Mouse (Mus musculus) MEL (cell line): ENCODE results near the gene N4bp1. TPM values are rescaled to one million over a fixed set of nuclear protein-coding genes. Genes with fewer than 3 reads are reported as not detected.

Experiments used
- DNase-seq: peaks from one replicate; pipeline ENCODE4 v3.0.0; 2011; ENCODE audit warnings: low read depth, low spot score
- H3K27ac ChIP-seq: 2 replicates; pipeline ENCODE4 v1.5.1; 2012; ENCODE audit warnings: low read depth, mild to moderate bottlenecking, control low read depth, low read length, moderate library complexity; ENCODE audit not compliant: control insufficient read depth
- H3K27me3 ChIP-seq, 2 experiments: fragments of 150-350 bp in 1 of 2; sonication (generic) in 1 of 2; 2 replicates each; pipeline ENCODE4 v1.6.1; 2012; ENCODE audit warnings: low read length in 2 of 2, mild to moderate bottlenecking in 2 of 2, improper control_type of control experiment in 1 of 2, moderate library complexity in 1 of 2; ENCODE audit not compliant: insufficient read depth in 2 of 2, control insufficient read depth in 1 of 2
- H3K36me3 ChIP-seq, 2 experiments: 2 replicates each; pipeline ENCODE4 v1.6.1; 2012 to 2014; ENCODE audit warnings: low read length in 2 of 2, improper control_type of control experiment in 1 of 2, inconsistent platforms in 1 of 2, mild to moderate bottlenecking in 1 of 2; ENCODE audit not compliant: insufficient read depth in 2 of 2, control insufficient read depth in 1 of 2
- H3K4me1 ChIP-seq, 2 experiments: fragments of 150-350 bp in 1 of 2; sonication (generic) in 1 of 2; 2 replicates each; pipeline ENCODE4 v1.6.1; 2012; ENCODE audit warnings: low read length in 2 of 2, improper control_type of control experiment in 1 of 2, mild to moderate bottlenecking in 1 of 2; ENCODE audit not compliant: insufficient read depth in 2 of 2, control insufficient read depth in 1 of 2
- H3K4me3 ChIP-seq, 2 experiments: fragments of 150-350 bp in 1 of 2; sonication (generic) in 1 of 2; 2 replicates each; pipeline ENCODE4 v1.5.1; 2012; ENCODE audit warnings: low read depth in 2 of 2, low read length in 2 of 2, mild to moderate bottlenecking in 2 of 2, moderate library complexity in 2 of 2, control low read depth in 1 of 2, improper control_type of control experiment in 1 of 2; ENCODE audit not compliant: control insufficient read depth in 1 of 2, insufficient read depth in 1 of 2
- H3K79me2 ChIP-seq: 2 replicates; pipeline ENCODE4 v1.6.1; 2012; ENCODE audit warnings: mild to moderate bottlenecking, low read length, moderate library complexity; ENCODE audit not compliant: control insufficient read depth, poor library complexity, insufficient read depth
- H3K9ac ChIP-seq: 2 replicates; pipeline ENCODE4 v1.6.1; 2012; ENCODE audit warnings: low read depth, mild to moderate bottlenecking, control low read depth, low read length, moderate library complexity; ENCODE audit not compliant: control insufficient read depth, poor library complexity, severe bottlenecking
- H3K9me3 ChIP-seq: fragments of 150-350 bp; sonication (generic); replicated peaks from 2 replicates; pipeline ENCODE4 v1.6.1; 2012; ENCODE audit warnings: mild to moderate bottlenecking, low read length, improper control_type of control experiment, moderate library complexity; ENCODE audit not compliant: insufficient read depth
- BHLHE40 ChIP-seq: IDR thresholded peaks from 2 replicates; pipeline ENCODE4 v1.6.1; 2012; ENCODE audit warnings: low read depth, mild to moderate bottlenecking, inconsistent platforms, low read length, improper control_type of control experiment, borderline replicate concordance
- CHD2 ChIP-seq: IDR thresholded peaks from 2 replicates; pipeline ENCODE4 v1.6.1; 2011; ENCODE audit warnings: low read length, improper control_type of control experiment
- E2F4 ChIP-seq: IDR thresholded peaks from 2 replicates; pipeline ENCODE4 v1.6.1; 2011; ENCODE audit warnings: low read depth, low read length, improper control_type of control experiment, borderline replicate concordance
- ELF1 ChIP-seq: IDR thresholded peaks from 2 replicates; pipeline ENCODE4 v1.6.1; 2014; ENCODE audit warnings: low read depth, mild to moderate bottlenecking, inconsistent platforms, low read length, improper control_type of control experiment, moderate library complexity
- EP300 ChIP-seq, 2 experiments: IDR thresholded peaks; 2 replicates each; pipeline ENCODE4 v1.6.1; 2011; ENCODE audit warnings: improper control_type of control experiment in 2 of 2, low read length in 2 of 2, low read depth in 1 of 2, mild to moderate bottlenecking in 1 of 2
- GABPA ChIP-seq: IDR thresholded peaks from 2 replicates; pipeline ENCODE4 v1.6.1; 2012; ENCODE audit warnings: low read depth, mild to moderate bottlenecking, inconsistent platforms, low read length, improper control_type of control experiment, moderate library complexity
- GATA1 ChIP-seq: IDR thresholded peaks from 2 replicates; pipeline ENCODE4 v1.6.1; 2011; ENCODE audit warnings: low read depth, low read length, improper control_type of control experiment
- MAFK ChIP-seq: IDR thresholded peaks from 2 replicates; pipeline ENCODE4 v1.6.1; 2011; ENCODE audit warnings: low read depth, mild to moderate bottlenecking, low read length, improper control_type of control experiment, borderline replicate concordance
- MAZ ChIP-seq: IDR thresholded peaks from 2 replicates; pipeline ENCODE4 v1.6.1; 2012; ENCODE audit warnings: low read depth, mild to moderate bottlenecking, inconsistent platforms, low read length, improper control_type of control experiment
- MEF2A ChIP-seq: IDR thresholded peaks from 2 replicates; pipeline ENCODE4 v1.6.1; 2014; ENCODE audit warnings: low read depth, mild to moderate bottlenecking, inconsistent platforms, low read length, improper control_type of control experiment; ENCODE audit not compliant: poor library complexity, insufficient replicate concordance, severe bottlenecking; ENCODE audit errors: extremely low read depth
- NRF1 ChIP-seq: IDR thresholded peaks from 2 replicates; pipeline ENCODE4 v1.6.1; 2014; ENCODE audit warnings: low read depth, mild to moderate bottlenecking, inconsistent platforms, low read length, improper control_type of control experiment, moderate library complexity; ENCODE audit not compliant: poor library complexity, insufficient read depth, severe bottlenecking
- RAD21 ChIP-seq: IDR thresholded peaks from 2 replicates; pipeline ENCODE4 v1.6.1; 2011; ENCODE audit warnings: mild to moderate bottlenecking, low read depth, low read length, improper control_type of control experiment
- RCOR1 ChIP-seq: IDR thresholded peaks from 2 replicates; pipeline ENCODE4 v1.6.1; 2012; ENCODE audit warnings: low read depth, mild to moderate bottlenecking, inconsistent platforms, low read length, improper control_type of control experiment
- SIN3A ChIP-seq: IDR thresholded peaks from 2 replicates; pipeline ENCODE4 v1.6.1; 2012; ENCODE audit warnings: low read length, improper control_type of control experiment, inconsistent platforms
- SMC3 ChIP-seq: IDR thresholded peaks from 2 replicates; pipeline ENCODE4 v1.6.1; 2011; ENCODE audit warnings: low read depth, low read length, improper control_type of control experiment
- TBP ChIP-seq: IDR thresholded peaks from 2 replicates; pipeline ENCODE4 v1.8.0; 2011; ENCODE audit warnings: low read depth, low read length, improper control_type of control experiment
- USF1 ChIP-seq: IDR thresholded peaks from 2 replicates; pipeline ENCODE4 v1.6.1; 2014; ENCODE audit warnings: low read depth, mild to moderate bottlenecking, inconsistent platforms, low read length, improper control_type of control experiment, moderate library complexity
- USF2 ChIP-seq, 2 experiments: IDR thresholded peaks; 2 replicates each; pipeline ENCODE4 v1.6.1; 2011 to 2012; ENCODE audit warnings: improper control_type of control experiment in 2 of 2, low read length in 2 of 2, borderline replicate concordance in 1 of 2, inconsistent platforms in 1 of 2, low read depth in 1 of 2, mild to moderate bottlenecking in 1 of 2; ENCODE audit not compliant: insufficient read depth in 1 of 2
- ZKSCAN1 ChIP-seq: IDR thresholded peaks from 2 replicates; pipeline ENCODE4 v1.6.1; 2012; ENCODE audit warnings: low read depth, mild to moderate bottlenecking, inconsistent platforms, low read length, improper control_type of control experiment, moderate library complexity
- ZMIZ1 ChIP-seq: IDR thresholded peaks from 2 replicates; pipeline ENCODE4 v1.6.1; 2012; ENCODE audit warnings: low read depth, mild to moderate bottlenecking, inconsistent platforms, low read length, improper control_type of control experiment, moderate library complexity
- ZNF384 ChIP-seq: IDR thresholded peaks from 2 replicates; pipeline ENCODE4 v1.6.1; 2012; ENCODE audit warnings: low read depth, mild to moderate bottlenecking, inconsistent platforms, low read length, improper control_type of control experiment
- polyA plus RNA-seq, 2 experiments: library from polyadenylated mRNA; stranded (reverse) in 1 of 2; unstranded in 1 of 2; fragments of >175 nt in 1 of 2; fragments of >200 nt in 1 of 2; gene quantifications; 2 replicates each; pipeline versions ENCODE4 v1.2.1 to v1.2.4; 2012; ENCODE audit warnings: low replicate concordance in 2 of 2, low read depth in 1 of 2; ENCODE audit not compliant: insufficient read length in 2 of 2, insufficient read depth in 1 of 2, missing spikeins in 1 of 2
- total RNA-seq: library from RNA; depleted of rRNA; stranded (reverse); fragments of 300-350 nt; gene quantifications from 2 replicates; pipeline ENCODE4 v1.2.3, GENCODE M21; 2012

N4bp1 gene
- total and polyA plus RNA-seq, 3 experiments: 13.4 to 24.0 TPM; not detected in 1

DNA sequence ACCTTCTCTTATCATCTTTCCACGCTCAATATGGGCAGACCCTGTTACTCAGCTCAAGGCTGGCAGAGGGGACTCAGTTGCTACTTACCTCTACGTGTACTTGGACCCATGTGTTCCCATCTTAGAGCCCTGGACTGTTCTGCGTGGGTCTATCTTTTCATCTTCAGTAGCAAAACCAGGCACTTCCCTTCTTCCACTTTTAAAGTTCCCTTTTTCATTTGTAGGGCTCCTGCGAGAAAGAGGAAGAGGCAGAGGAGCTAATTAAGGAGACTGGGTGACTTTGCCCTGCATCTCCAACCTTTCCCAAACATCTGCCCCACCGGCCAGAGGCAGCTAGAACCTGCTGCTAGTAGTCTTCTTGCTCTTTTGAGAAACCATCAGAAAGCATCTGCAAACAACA is 35.9 kb upstream of the N4bp1 start:
- H3K9me3 ChIP-seq: no peaks in the 10 kb centered on the region
- no peak overlapping the region for H3K27ac ChIP-seq
- no peaks in the 10 kb centered on the region for H3K27me3 ChIP-seq
- H3K9ac ChIP-seq: no peak overlapping the region
- no peaks in the 10 kb centered on the region for H3K79me2 ChIP-seq
- H3K36me3 ChIP-seq: peaks cover 0 to 6% of the 10 kb centered on the region in 2 experiments; a peak in 2 of 4 replicates
- H3K4me3 ChIP-seq: no peak overlapping the region
- H3K4me1 ChIP-seq: 0 out of 4 replicates have a peak, but pooled peaks cover 0 to 6% of the 10 kb centered on the region in 2 experiments
- TF ChIP-seq RCOR1 (peak; percentile 66), USF2 (IDR thresholded peaks at IDR 0.05; ENCODE audit: borderline replicate concordance in 1 of 2, insufficient read depth in 1 of 2, low read depth in 1 of 2, low read length in 2 of 2) (no peak), EP300 (IDR thresholded peaks at IDR 0.05; ENCODE audit: low read depth in 1 of 2, low read length in 2 of 2) (peak; percentile 35 to 77), MAZ (no peak)
- DNase-seq: peak; percentile 69

DNA sequence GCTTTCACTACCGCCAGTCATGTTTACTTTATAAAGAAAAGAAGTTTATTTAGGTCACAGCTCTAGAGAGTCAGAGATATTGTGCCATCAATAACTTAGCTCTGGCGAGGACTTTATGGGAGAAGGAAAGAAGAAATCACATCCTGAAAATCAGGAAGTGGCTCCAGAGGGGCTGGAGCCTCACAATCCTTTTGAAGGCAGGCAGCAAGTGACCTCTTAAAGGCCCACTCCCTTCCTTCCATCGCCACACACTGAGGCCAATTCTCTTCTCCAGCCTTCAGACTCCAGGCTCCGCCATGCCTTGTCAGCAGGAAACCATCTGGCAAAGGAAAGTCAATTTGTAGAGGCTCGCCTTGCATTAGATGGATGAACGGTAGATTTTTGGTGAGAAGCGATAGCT is 35.4 kb upstream of the N4bp1 start:
- 0 out of 4 replicates have a peak, but pooled peaks cover 0 to 6% of the 10 kb centered on the region in 2 experiments for H3K4me1 ChIP-seq
- TF ChIP-seq MAFK: no peak
- TF ChIP-seq TBP: no peak
- no peak for TF ChIP-seq BHLHE40
- no peak for TF ChIP-seq ZNF384
- no peak for TF ChIP-seq ZMIZ1
- no peak for TF ChIP-seq E2F4
- no peak for TF ChIP-seq ZKSCAN1
- no peak for TF ChIP-seq CHD2
- no peak for TF ChIP-seq RAD21
- TF ChIP-seq, all 39 proteins: peak for 0
- H3K4me3 ChIP-seq: no peak overlapping the region

DNA sequence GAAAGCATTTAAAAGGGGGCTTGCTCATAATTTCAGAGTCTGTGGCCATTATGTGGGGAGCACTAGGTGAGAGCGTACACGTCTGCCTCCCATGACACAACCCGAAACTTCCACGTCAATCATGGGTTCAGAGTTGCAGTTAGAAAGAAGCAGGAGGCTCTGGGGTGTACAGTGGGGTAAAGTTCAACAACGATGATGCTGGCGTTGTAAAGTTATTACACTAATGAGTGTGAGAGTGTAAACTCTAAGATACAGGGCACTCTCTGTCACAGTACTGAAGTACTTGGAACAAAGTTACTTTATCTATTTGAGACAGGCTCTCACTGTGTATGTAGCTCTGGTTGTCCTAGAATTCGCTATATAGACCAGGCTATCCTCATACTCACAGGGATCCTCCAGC is 35.0 kb upstream of the N4bp1 start:
- Histone ChIP-seq H3K9me3 (no peaks in the 10 kb centered on the region), H3K36me3 (peaks cover 0 to 6% of the 10 kb centered on the region in 2 experiments; a peak in 2 of 4 replicates), H3K4me1 (0 out of 4 replicates have a peak, but pooled peaks cover 0 to 6% of the 10 kb centered on the region in 2 experiments), H3K27me3 (no peaks in the 10 kb centered on the region), H3K27ac (no peak overlapping the region), H3K79me2 (no peaks in the 10 kb centered on the region), H3K9ac (no peak overlapping the region), H3K4me3 (no peak overlapping the region)
- no peak for DNase-seq
- TF ChIP-seq USF1: no peak
- TF ChIP-seq NRF1: no peak
- TF ChIP-seq GABPA: no peak
- no peak for TF ChIP-seq E2F4
- no peak for TF ChIP-seq RAD21
- no peak for TF ChIP-seq ZKSCAN1
- no peak for TF ChIP-seq GATA1
- no peak for TF ChIP-seq SIN3A
- no peak for TF ChIP-seq ELF1
- TF ChIP-seq MEF2A: no peak
- no peak for TF ChIP-seq MAZ
- TF ChIP-seq SMC3: no peak

More for the DNA sequence above, 35.4 kb upstream of the N4bp1 start:
- no peak overlapping the region for H3K9ac ChIP-seq
- H3K27ac ChIP-seq: no peak overlapping the region
- H3K36me3 ChIP-seq: peaks cover 0 to 6% of the 10 kb centered on the region in 2 experiments; a peak in 2 of 4 replicates
- no peaks in the 10 kb centered on the region for H3K27me3 ChIP-seq
- H3K9me3 ChIP-seq: no peaks in the 10 kb centered on the region
- DNase-seq: no peak
- no peaks in the 10 kb centered on the region for H3K79me2 ChIP-seq
